Mouse (Mus musculus): ENCODE measurements around the gene Zfp961.

The Zfp961 gene

DNA sequence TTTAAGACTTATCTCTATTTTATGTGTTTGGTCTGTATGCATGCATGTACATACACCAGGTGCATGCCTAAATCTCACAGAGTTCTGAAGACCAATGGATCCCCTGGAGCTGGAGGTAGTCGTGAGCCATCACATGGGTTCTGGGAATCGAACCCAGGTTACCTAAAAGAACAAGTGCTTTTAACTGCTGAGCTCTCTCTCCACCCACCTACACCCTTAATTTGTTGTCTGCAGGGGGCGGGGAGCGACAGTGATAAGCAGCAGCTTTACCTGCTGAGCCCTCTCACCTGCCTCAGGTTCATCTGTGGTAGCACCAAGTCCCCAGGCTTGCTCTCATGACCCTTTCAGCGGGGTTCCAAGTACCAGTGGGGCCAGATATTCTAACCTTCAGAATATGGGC lies 11.0 kb downstream of the Zfp961 start:
- no peak for DNase-seq (ENCODE audit: low read depth, low spot score)

DNA sequence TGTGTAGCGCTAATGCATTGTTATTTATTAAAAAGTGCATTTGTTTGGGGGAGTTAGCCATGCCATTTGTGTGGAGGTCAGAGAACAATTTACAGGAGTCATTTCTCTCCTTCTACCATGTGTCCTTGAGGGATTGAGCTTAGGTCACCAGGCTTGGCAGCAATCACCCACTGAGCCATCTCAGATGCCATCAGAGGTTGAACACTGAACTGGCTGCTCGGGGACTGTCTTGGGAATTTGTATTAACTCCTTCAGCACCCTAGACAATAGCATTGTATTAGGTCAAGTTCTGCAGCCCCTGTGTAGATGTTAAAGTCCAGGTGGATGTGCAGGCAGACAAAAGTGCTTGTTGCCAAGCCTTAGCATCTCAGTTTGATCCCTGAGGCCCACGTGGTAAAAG lies 13.2 kb downstream of the Zfp961 start:
- DNase-seq (ENCODE audit: low read depth, low spot score): no peak

GRCm38 (mm10) chr8:71965166-71965565 lies 14.3 kb downstream of the Zfp961 start:
- DNase-seq (ENCODE audit: low read depth, low spot score): no peak

GRCm38 (mm10) chr8:71966411-71966810 lies 15.6 kb downstream of the Zfp961 start:
- peak; percentile 71 for DNase-seq (ENCODE audit: low read depth, low spot score)

DNA sequence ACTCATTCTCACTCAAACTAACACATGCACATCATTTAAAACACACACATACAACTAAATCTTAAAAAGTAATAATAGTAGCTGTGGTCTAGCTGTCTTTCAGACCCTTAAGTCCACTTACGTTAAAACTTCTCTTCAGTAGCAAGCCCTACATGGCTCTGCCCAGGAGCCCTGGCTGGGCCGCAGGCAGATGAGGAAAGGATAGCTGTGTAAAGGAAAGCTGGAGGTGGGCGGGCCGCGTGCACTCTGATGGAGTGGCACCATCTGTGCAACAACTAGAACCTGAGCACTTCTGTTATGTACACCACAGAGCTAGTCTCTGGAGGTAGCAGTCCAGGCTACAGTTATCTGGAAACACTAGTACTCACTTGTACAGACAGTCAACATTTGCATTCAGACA lies 16.4 kb downstream of the Zfp961 start:
- DNase-seq (ENCODE audit: low read depth, low spot score): no peak

- no peak for DNase-seq (ENCODE audit: low read depth, low spot score)
These were observed 17.3 kb downstream of the Zfp961 start for GRCm38 (mm10) chr8:71968100-71968499.

DNA sequence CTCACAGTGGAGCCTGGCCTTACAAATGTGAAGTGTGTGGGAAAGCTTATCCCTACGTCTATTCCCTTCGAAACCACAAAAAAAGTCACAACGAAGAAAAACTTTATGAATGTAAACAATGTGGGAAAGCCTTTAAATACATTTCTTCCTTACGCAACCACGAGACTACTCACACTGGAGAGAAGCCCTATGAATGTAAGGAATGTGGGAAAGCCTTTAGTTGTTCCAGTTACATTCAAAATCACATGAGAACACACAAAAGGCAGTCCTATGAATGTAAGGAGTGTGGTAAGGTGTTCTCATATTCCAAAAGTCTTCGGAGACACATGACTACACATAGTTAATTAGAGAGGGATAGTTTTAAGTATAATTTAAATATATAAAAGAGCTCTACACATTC lies 17.8 kb downstream of the Zfp961 start:
- DNase-seq (ENCODE audit: low read depth, low spot score): no peak

- DNase-seq (ENCODE audit: low read depth, low spot score): peak; percentile 60
These were observed 21.1 kb downstream of the Zfp961 start for GRCm38 (mm10) chr8:71971945-71972344.

DNA sequence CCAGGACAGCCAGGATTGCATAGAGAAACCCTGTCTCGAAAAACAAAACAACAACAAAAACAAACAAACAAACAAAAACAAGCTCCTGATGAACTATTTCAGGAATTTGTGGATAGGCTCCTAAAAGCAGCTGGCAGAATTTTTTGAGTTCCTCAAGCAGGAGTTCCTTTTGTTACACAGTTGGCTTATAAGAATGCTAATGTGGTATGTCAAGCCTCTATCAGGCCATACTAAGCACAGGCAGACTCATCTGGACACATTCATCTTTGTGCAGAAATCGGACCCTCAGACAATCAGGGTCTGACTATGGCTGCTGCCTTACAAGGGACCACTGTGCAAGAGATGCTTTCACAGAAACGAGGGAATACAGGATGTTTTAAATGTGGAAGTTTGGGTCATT lies 23.4 kb downstream of the Zfp961 start:
- no peak for DNase-seq (ENCODE audit: low read depth, low spot score)

- no peak for DNase-seq (ENCODE audit: low read depth, low spot score)
These were observed 30.2 kb downstream of the Zfp961 start for GRCm38 (mm10) chr8:71981032-71981431.

DNA sequence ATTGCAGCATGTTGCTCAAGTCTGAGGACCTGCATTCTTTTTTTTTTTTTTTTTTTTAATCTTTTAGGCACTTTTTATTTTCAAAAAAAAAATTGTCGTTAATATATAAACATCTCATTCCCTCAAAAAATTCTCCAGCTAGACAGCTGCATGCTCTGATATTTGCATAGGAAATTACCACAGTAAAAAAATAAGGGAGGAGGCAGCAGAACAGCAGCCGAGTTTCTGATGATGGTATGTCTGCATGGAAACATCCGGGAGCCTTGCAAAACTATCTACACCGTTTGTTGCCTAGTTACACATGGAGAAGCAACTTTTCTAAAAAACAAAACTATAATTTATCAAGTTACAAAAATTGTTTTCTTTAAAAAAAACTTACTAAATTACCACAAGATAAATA lies 30.6 kb downstream of the Zfp961 start:
- no peak for DNase-seq (ENCODE audit: low read depth, low spot score)

- DNase-seq (ENCODE audit: low read depth, low spot score): peak; percentile 73
These were observed 33.8 kb downstream of the Zfp961 start for GRCm38 (mm10) chr8:71984601-71985000.

- peak; percentile 80 for DNase-seq (ENCODE audit: low read depth, low spot score)
These were observed 37.5 kb downstream of the Zfp961 start for GRCm38 (mm10) chr8:71988110-71988866.

GRCm38 (mm10) chr8:71988867-71989599 lies 38.2 kb downstream of the Zfp961 start:
- peak; percentile 25 for DNase-seq (ENCODE audit: low read depth, low spot score)

DNA sequence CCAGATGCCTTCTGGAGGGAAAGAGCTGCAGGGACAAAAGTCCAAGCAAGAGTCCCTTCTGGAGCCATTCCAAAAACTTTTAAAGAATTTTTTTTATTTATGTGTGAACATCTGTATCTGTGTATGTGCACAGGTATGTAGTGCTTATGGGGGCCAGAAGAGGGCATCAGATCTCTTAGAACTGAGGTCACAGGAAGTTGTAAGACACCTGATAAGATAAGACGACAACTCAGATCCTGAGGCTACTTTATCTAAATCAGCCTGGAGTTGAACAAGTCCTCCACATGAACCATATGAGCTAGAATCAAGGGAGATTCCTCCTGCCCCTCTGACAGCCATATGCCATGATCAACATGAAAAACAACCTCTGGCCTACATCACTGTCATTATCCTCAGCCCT lies 48.6 kb downstream of the Zfp961 start:
- peak; percentile 15 for DNase-seq (ENCODE audit: low read depth, low spot score)

- peak; percentile 1 for DNase-seq (ENCODE audit: low read depth, low spot score)
These were observed 49.4 kb downstream of the Zfp961 start for GRCm38 (mm10) chr8:72000223-72000622.

DNA sequence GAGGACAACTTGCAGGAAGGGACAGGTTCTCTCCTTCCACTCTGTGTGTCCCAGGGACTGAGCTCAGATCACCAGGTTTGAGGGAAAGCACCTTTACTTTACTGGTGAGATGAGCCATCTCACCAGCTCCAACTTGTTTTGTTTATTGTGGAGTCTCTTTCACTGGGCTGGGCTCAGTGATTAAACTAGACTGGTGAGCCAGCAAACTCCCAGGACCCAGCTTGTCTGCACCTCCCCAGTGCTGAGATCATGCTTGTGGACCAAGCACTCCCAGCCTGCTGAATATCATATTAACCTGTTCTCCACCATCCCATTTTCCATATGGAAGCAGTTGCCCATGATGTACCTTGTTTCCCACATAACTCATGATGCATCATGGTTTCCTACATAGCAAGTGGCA lies 52.1 kb downstream of the Zfp961 start:
- peak; percentile 1 for DNase-seq (ENCODE audit: low read depth, low spot score)

GRCm38 (mm10) chr8:72005912-72006311 lies 55.1 kb downstream of the Zfp961 start:
- peak; percentile 1 for DNase-seq (ENCODE audit: low read depth, low spot score)

DNA sequence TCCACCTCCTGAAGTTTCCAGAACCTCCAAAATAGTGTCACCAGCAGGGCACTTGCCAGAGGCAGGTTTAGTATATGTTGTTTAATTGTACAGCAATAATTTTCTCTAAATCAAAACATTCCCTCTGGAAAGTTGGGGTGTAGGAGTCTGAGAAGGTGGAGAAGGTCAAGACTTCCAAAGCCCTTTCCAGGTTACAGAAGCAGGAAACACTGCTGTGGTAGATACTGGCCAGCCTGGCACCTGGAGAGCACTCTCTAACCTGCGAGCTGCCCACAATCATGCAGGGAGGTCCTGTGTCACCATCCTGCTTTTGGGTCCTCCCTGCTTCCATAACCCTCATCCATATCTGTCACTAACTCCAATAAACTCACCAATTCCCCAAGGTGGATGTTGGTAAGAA lies 55.9 kb downstream of the Zfp961 start:
- no peak for DNase-seq (ENCODE audit: low read depth, low spot score)

GRCm38 (mm10) chr8:72008134-72008641 lies 57.4 kb downstream of the Zfp961 start:
- peak; percentile 1 for DNase-seq (ENCODE audit: low read depth, low spot score)

DNA sequence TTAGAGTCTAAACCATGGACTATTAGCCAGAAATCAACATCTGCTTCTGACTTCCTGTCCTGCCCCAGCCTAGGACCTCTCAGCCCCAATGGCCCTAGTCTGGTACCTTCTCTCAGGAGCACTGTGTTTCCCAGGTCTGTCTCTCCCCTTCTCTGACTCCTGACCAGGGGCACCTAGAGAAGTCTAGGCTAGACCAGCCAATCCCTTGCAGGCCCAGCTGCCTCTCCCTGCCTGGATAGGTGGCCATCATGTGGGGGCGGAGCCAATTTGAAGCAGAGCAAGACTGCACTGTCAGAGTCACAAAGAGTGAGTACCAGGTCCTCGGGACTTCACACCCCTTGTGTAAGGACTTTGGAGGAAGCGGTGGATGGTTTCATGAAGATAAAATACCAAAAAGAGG lies 58.6 kb downstream of the Zfp961 start, which contains the start of gene Cyp4f18:
TSS of gene Cyp4f18 (minus strand) at position 154 of the 400 bp plus-strand sequence.
- DNase-seq (ENCODE audit: low read depth, low spot score): peak; percentile 1

GRCm38 (mm10) chr8:72013506-72014228 lies 62.8 kb downstream of the Zfp961 start:
- DNase-seq (ENCODE audit: low read depth, low spot score): peak; percentile 1
